Comparison of ENCODE assay signal across 8 mouse cellular contexts in the genomic region with DNA sequence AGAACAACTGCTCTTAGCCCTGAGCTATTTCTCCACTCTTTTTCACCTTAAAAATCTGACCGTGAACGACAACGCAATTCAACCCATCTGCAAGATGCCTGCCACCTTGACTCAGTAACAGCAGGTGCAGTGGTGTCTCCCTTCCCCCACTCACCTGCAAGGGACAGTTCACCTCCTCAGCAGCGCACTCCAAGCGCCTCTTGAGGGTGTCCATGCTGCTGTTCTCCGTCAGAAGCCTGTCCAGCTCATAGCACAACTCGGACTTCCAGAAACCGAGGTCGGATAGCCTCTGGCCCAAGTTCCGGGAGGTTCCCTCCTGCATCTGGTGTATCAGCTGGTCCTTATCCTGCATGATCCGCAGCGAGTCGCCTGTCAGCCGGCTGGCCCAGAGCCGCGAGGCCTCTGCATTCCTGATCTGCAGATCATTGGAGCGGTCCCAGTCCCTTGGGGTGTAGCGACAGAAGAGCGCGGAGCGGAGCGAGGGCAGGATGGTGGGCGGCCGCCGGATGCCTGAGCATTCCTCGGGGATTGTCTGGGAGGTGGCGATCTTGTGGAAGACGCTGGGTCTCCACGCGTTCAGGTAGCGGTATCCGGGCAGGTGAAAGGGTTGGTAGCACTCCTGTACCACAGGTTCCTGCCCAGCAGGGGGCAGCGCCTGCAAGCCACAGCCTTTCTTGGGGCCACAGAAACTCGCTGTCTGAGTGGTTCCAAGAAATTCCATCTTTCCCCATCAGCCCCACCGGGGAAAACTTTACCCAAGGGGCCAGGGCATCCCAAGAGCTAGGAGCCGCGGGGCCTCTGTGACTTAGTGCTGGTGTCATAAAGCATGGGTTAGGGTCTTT. TPM values are rescaled to one million over a fixed set of nuclear protein-coding genes. Genes with fewer than 3 reads are reported as not detected.
DNase-seq lines count a peak whose midpoint lies in the region; ATAC-seq and TF ChIP-seq lines count a peak whose summit lies in the region.

A gene (minus strand): TSS at position 792 of the 842 bp plus-strand sequence.

- no peak for ATAC-seq in forebrain, embryonic 11.5 days (replicated peaks; ENCODE audit: low FRiP score)
- ATAC-seq in hindbrain, embryonic 16.5 days = peak; percentile 84
- ATAC-seq in midbrain, postnatal 0 days (ENCODE audit: low FRiP score) = peak; percentile 60

- peak within 1 kb of the TSS; percentile 48 for H3K4me2 ChIP-seq in forebrain, embryonic 11.5 days (ENCODE audit: low read depth, low read length, severe bottlenecking)
- peak within 1 kb of the TSS; percentile 64 for H3K4me2 ChIP-seq in hindbrain, embryonic 16.5 days (ENCODE audit: low read length)
- peak within 1 kb of the TSS; percentile 66 for H3K4me2 ChIP-seq in midbrain, postnatal 0 days (ENCODE audit: low read depth, low read length, poor library complexity, severe bottlenecking)

- WGBS in forebrain, embryonic 11.5 days = 8% methylated on average over 37 of the region's 37 CpGs
- WGBS in hindbrain, embryonic 16.5 days = 8% methylated on average over 37 of the region's 37 CpGs
- WGBS in midbrain, postnatal 0 days = 7% methylated on average over 36 of the region's 37 CpGs

- no peaks in the 10 kb centered on the region for H3K9me3 ChIP-seq in forebrain, embryonic 11.5 days (ENCODE audit: control insufficient read depth, low read length)
- H3K9me3 ChIP-seq in hindbrain, embryonic 16.5 days (ENCODE audit: control insufficient read depth, low read length) = no peaks in the 10 kb centered on the region
- no peaks in the 10 kb centered on the region for H3K9me3 ChIP-seq in midbrain, postnatal 0 days (ENCODE audit: low read length)

- 0 out of 2 replicates have a peak within 1 kb of the TSS, but pooled peaks have one; percentile 16 for H3K9ac ChIP-seq in forebrain, embryonic 11.5 days (ENCODE audit: low read length)
- H3K9ac ChIP-seq in hindbrain, embryonic 16.5 days (ENCODE audit: low read depth, low read length) = peak within 1 kb of the TSS; percentile 67
- H3K9ac ChIP-seq in midbrain, postnatal 0 days (replicated peaks; ENCODE audit: low read length, poor library complexity, severe bottlenecking) = peak within 1 kb of the TSS; percentile 63

- no peaks in the 10 kb centered on the region for H3K4me1 ChIP-seq in forebrain, embryonic 11.5 days (replicated peaks; ENCODE audit: control insufficient read depth, insufficient read depth, low read length)
- peaks cover 8% of the 10 kb centered on the region for H3K4me1 ChIP-seq in hindbrain, embryonic 16.5 days (ENCODE audit: control insufficient read depth, insufficient read depth, low read depth, low read length)
- H3K4me1 ChIP-seq in midbrain, postnatal 0 days (ENCODE audit: insufficient read depth, low read length) = no peaks in the 10 kb centered on the region

- DNase-seq in gastrocnemius, adult 2 months = peak; percentile 36
- no peak for DNase-seq in gastrocnemius, adult 8-10 months (ENCODE audit: low spot score in 2 of 2)
- peak; percentile 43 to 49 for DNase-seq in adrenal gland, postnatal 36 days
- DNase-seq in forebrain, embryonic 11.5 days (ENCODE audit: low spot score) = peak; percentile 67
- DNase-seq in liver = peak; percentile 38
- peak; percentile 67 for DNase-seq in midbrain, postnatal 0 days (ENCODE audit: low spot score)
- DNase-seq in thymus, postnatal 0 days (ENCODE audit: low spot score) = peak; percentile 31

- TF ChIP-seq CTCF in gastrocnemius, adult 2 months (IDR thresholded peaks at IDR 0.05) = peak; percentile 65
- TF ChIP-seq CTCF in midbrain, postnatal 0 days (IDR thresholded peaks at IDR 0.05) = peak; percentile 72

- no peaks in the 10 kb centered on the region for H3K36me3 ChIP-seq in forebrain, embryonic 11.5 days (ENCODE audit: control insufficient read depth, insufficient read depth, low read length)
- H3K36me3 ChIP-seq in hindbrain, embryonic 16.5 days (ENCODE audit: control insufficient read depth, insufficient read depth, low read length) = no peaks in the 10 kb centered on the region
- H3K36me3 ChIP-seq in midbrain, postnatal 0 days (ENCODE audit: insufficient read depth, low read length) = no peaks in the 10 kb centered on the region

- no peak within 1 kb of the TSS for H3K27ac ChIP-seq in gastrocnemius, adult 2 months
- H3K27ac ChIP-seq in forebrain, embryonic 11.5 days (ENCODE audit: low read depth, low read length) = no peak within 1 kb of the TSS
- H3K27ac ChIP-seq in hindbrain, embryonic 16.5 days (ENCODE audit: low read depth, low read length) = peak within 1 kb of the TSS; percentile 45; the same call in 1 of the 2 replicates
- H3K27ac ChIP-seq in midbrain, postnatal 0 days (ENCODE audit: low read depth, low read length) = no peak within 1 kb of the TSS

- intact Hi-C loops in gastrocnemius, adult 2 months (cut with DNase I) = no loop called here

- peak within 1 kb of the TSS; percentile 61 for H3K4me3 ChIP-seq in gastrocnemius, adult 2 months
- H3K4me3 ChIP-seq in forebrain, embryonic 11.5 days (ENCODE audit: low read depth, low read length) = peak within 1 kb of the TSS; percentile 14
- peak within 1 kb of the TSS; percentile 46 for H3K4me3 ChIP-seq in hindbrain, embryonic 16.5 days (ENCODE audit: low read length)
- H3K4me3 ChIP-seq in midbrain, postnatal 0 days (ENCODE audit: low read depth, low read length) = peak within 1 kb of the TSS; percentile 43

- peaks cover 6% of the 10 kb centered on the region; the same call in 1 of the 2 replicates for H3K27me3 ChIP-seq in forebrain, embryonic 11.5 days (ENCODE audit: control insufficient read depth, insufficient read depth, low read length)
- H3K27me3 ChIP-seq in hindbrain, embryonic 16.5 days (replicated peaks; ENCODE audit: control insufficient read depth, insufficient read depth, low read length) = peaks cover 3% of the 10 kb centered on the region; the same call in 1 of the 2 replicates
- H3K27me3 ChIP-seq in midbrain, postnatal 0 days (ENCODE audit: insufficient read depth, low read length) = no peaks in the 10 kb centered on the region

RNA-seq across cellular contexts. Expression of the gene that starts here (rescaled TPM):
- not detected for total RNA-seq in gastrocnemius, adult 2 months (2021)
- not detected for total RNA-seq in gastrocnemius, adult 8-10 months (2022)
- not detected for total RNA-seq in adrenal gland, postnatal 36 days (2021)
- polyA plus RNA-seq in forebrain, embryonic 11.5 days (2014; fragmentation: Nextera tagmentation; extraction: Ambion mirVana) = 0.15 TPM in 1 of 2 replicates, not detected in the other
- polyA plus RNA-seq in hindbrain, embryonic 16.5 days (2015; fragmentation: Nextera tagmentation; extraction: Ambion mirVana) = 20.7 and 27.5 TPM in 2 replicates
- total RNA-seq in midbrain, postnatal 0 days (2014; rRNA removed) = 9.4 and 11.2 TPM in 2 replicates
- polyA plus RNA-seq in midbrain, postnatal 0 days (2015; fragmentation: Nextera tagmentation; extraction: Ambion mirVana) = 29.3 and 33.7 TPM in 2 replicates
- 1.3 and 1.6 TPM in 2 replicates for polyA plus RNA-seq in thymus, postnatal 0 days (2015; fragmentation: Nextera tagmentation; extraction: Ambion mirVana)

Comparison
In these comparisons a context has a peak if more than half of its experiments do, and no peak if none do; other contexts are left out.
1. Peak in DNase-seq and H3K4me3 ChIP-seq in gastrocnemius, adult 2 months; RNA of the gene not detected or under 1 TPM.
2. Peak in DNase-seq in adrenal gland, postnatal 36 days; RNA of the gene not detected or under 1 TPM.
3. Peak in DNase-seq, H3K4me3 ChIP-seq, H3K9ac ChIP-seq and H3K4me2 ChIP-seq in forebrain, embryonic 11.5 days; RNA of the gene not detected or under 1 TPM.
4. DNase-seq: peak in liver (single experiment), midbrain, postnatal 0 days (single experiment) and thymus, postnatal 0 days (single experiment); none in gastrocnemius, adult 8-10 months (0 of 2).
5. H3K9ac ChIP-seq: peak in every context shown above with its lines; median percentile 67 in hindbrain, embryonic 16.5 days; 63 in midbrain, postnatal 0 days; 16 in forebrain, embryonic 11.5 days.
6. Peak in every context shown above with its lines, with median percentiles within 50 percentile points of each other: H3K4me3 ChIP-seq and H3K4me2 ChIP-seq.